Mouse (Mus musculus): ENCODE measurements around the gene Erf.

Gene Erf

GRCm38 (mm10) chr7:25250141-25250972, at the start of gene Erf:
Erf (minus strand) TSS chr7:25250761.
- peak; percentile 87 to 88 for DNase-seq

GRCm38 (mm10) chr7:25297454-25298325, 47.1 kb upstream of the Erf start, which contains the start of gene Pafah1b3:
Pafah1b3 (minus strand) TSS chr7:25297986.
- DNase-seq = peak; percentile 63 to 78

DNA sequence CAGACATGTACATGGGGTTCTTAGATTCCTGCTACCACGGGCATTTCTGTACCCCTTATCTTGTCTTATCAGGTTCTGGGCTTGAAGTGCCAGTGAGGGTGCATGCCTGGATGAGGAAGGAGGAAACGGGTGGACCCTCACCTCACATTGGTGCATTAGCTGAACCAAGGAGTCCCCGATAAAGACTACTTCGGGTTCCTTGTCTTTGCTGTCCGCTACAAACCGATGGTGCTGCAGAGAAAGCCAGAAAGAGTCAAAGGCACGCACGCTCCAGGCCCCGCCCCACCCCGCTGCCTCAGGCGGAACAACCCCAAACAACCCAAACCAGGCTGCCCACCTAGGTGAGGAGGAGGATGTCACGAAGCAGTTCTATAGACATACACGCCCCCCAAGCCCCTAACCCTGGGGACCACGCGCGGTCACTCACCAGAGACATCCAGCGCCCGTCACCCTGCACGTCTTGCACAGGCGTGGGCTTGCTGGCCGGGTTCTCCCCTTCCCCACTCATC, 46.4 kb upstream of the Erf start:
- peak in 1 of 2 experiments; percentile 63 for DNase-seq

GRCm38 (mm10) chr7:25294960-25295722, 44.6 kb upstream of the Erf start:
- no peak for DNase-seq

- no peak for DNase-seq
These were observed 43.9 kb upstream of the Erf start for GRCm38 (mm10) chr7:25294495-25294894.

GRCm38 (mm10) chr7:25293191-25293739, 42.7 kb upstream of the Erf start:
- no peak for DNase-seq

DNA sequence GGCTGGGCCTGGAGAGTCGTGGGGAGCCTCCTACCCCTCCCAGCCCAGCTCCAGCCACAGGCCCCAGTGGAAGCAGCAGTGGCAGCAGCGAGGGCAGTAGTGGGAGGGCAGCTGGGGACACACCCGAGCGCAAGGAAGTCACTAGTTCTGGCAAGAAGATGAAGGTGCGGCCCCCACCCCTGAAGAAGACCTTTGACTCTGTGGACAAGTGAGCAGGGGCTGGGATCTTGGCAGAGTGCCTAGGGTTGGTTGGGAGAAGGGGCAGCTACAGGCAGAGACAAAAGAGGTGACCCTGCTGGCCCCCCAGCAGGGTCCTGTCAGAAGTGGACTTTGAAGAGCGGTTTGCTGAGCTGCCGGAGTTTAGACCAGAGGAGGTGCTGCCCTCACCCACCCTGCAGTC, 41.5 kb upstream of the Erf start:
- DNase-seq = no peak

DNA sequence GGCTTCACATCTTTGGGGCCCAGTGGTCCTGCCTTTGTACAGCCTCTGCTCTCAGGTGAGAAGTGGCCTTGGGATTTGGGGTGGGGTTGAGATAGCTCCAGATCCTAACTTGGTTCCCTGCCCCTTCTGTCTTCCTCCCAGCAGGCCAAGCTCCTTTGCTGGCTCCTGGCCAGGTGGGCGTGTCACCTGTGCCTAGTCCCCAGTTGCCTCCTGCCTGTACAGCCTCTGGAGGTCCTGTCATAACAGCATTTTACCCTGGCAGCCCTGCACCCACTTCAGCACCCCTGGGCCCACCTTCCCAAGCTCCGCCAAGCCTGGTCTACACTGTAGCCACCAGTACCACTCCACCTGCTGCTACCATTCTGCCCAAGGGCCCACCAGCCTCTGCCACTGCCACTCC, 40.4 kb upstream of the Erf start:
- DNase-seq = peak in 1 of 2 experiments; percentile 18

DNA sequence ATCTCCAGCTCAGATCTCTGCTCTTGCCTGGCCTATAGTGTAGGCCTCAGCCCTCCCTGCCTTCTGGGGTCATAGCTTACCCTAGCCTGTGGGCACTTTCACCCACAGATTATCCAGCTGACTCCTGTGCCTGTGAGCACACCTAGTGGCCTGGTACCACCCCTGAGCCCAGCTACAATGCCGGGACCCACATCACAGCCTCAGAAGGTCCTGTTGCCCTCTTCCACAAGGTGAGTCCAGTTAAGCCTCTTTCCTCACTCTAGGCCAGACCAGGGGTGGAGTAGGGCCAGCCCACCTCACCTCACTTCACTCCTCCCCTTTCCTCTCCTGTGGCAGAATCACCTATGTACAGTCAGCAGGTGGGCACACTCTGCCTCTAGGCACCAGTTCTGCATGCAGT, 39.9 kb upstream of the Erf start:
- no peak for DNase-seq

DNA sequence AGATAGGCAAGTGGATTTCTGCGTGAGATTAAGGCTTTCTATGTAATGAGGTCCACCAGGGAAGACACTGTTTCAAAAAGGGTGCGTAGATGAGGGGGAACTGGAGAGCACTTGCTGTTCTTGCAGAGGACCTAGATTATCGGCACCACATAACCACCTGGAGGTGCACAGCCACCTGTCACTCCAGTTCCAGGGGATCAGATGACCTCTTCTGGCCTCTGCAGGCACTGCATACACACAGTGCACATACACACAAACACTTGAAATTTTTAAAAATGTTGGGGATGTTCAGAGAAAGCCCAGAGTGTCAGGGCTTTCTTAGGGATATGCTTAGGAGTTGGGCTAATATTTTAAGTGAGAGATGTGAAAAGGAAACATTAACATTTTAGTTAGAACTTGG, 39.4 kb upstream of the Erf start:
- no peak for DNase-seq

GRCm38 (mm10) chr7:25288721-25289120, 38.2 kb upstream of the Erf start:
- no peak for DNase-seq

DNA sequence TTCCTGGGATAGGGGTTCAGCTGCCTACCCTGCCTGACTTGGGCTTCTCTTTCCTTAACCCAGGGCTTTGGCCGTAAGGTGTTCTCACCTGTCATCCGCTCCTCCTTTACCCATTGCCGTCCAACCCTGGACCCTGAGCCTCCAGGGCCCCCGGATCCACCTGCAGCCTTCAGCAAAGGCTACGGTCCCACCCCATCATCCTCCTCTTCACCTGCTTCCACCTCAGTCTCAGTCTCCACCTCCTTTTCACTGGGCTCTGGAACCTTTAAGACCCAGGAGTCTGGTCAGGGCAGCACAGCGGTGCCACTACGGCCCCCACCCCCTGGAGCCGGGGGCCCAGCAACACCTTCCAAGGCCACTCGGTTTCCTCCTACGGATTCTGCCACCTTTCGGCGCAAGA, 37.5 kb upstream of the Erf start:
- DNase-seq = no peak

GRCm38 (mm10) chr7:25286989-25287388, 36.4 kb upstream of the Erf start:
- no peak for DNase-seq

- DNase-seq = no peak
These were observed 35.1 kb upstream of the Erf start for GRCm38 (mm10) chr7:25285511-25286238.

DNA sequence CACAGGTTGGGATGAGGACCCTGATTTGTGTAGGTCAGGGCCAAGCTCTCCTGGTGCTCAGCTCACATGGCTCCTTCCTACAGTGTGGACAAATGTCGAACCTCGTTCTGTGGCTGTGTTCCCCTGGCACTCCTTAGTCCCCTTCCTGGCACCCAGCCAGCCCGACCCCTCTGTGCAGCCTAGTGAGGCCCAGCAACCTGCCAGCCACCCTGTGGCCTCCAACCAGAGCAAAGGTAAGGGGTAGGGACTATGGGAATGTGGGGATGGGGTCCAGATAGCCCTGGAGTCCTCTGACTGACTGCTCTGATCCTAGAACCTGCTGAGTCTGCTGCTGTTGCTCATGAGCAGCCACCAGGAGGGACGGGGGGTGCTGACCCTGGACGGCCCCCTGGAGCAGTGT, 34.2 kb upstream of the Erf start:
- no peak for DNase-seq

DNA sequence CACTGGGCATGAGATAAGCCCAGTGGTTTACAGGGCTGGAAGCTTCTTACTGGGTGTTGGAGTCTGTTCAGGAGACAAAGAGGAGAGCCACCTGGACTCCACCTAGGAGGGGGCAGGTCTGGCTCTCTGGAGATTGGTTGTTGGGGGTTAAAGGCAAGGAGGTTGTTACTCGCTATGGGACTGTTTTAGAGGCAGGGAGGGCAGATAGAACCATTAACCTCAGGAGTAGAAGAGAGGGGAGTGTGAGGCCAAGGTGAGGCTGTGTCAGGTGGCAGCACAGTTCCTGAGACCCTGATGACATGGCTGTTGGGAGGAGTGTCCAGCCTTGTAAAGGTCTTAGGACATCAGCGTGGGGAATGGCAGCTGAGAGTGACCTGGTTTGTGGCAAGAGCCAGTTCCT, 33.6 kb upstream of the Erf start:
- no peak for DNase-seq

DNA sequence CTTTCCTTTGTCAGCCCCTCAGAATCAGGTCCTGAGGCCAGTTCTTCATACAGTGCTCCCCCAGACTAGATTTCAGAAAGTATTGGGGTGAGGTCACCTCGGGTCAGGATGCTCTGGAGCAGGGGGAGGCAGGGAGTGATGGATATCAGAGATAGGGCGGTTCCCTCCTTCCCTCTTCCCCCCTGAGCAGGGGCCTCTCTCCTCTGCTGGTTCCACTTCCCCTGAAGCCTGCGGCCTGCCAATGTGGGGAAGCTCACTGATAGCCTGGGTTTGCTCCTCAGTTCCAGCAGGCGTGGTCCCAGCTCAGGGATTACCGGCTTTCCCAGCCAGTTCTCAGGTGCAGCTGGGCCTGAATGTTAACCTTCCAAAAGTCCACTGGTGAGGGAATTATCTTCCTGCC, 33.1 kb upstream of the Erf start:
- DNase-seq = peak in 1 of 2 experiments; percentile 19

- DNase-seq = peak in 1 of 2 experiments; percentile 62
These were observed 32.2 kb upstream of the Erf start for GRCm38 (mm10) chr7:25282731-25283211.

DNA sequence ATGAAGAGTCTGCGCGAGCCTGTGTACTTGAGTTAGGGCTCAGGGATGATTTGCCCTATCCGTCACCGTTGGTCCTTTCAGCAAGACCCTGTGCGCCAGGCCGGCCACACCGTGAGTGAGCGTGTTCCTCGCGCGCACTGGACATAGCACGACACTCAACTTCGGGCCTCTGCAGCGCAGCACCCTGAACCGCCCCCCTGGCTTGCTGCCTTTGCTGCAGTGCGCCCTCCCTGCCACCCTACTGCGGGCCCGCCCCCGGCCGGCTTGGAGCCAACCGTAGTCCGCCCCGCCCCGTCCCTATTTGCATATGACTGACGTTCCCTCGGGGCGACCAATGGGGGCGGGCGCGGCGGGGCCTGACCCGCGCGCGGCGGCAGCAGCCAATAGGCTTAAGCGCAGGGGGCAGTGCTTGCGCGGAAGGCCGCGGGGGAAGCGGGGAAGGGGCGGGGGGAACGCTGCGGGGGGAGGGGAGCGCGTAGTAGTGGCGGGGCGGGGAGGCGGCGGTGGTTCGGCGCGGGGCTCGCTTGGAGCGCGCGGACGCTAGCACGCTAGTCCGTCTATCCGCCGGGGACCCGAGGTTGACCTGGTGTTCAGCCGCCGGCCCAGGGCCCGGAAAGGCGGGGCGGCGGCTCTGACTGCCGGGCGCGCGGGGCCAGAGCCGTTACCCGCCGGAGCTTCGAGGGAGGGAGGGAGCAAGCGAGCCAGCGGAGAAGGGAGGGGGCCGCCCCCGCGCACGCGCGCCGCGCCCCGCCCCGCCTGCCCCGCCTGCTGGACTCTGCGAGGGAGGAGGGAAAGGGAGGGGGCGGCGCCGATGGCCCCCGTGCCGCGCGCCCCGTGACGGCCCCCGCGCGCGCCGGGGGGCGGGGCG, 31.4 kb upstream of the Erf start:
- DNase-seq = peak; percentile 96 to 98

- peak in 1 of 2 experiments; percentile 21 for DNase-seq
These were observed 30.7 kb upstream of the Erf start for GRCm38 (mm10) chr7:25281166-25281733.

All from thymus, adult 18-20 months (tissue).